ENCODE assay signal across 28 mouse cellular contexts in the genomic region with DNA sequence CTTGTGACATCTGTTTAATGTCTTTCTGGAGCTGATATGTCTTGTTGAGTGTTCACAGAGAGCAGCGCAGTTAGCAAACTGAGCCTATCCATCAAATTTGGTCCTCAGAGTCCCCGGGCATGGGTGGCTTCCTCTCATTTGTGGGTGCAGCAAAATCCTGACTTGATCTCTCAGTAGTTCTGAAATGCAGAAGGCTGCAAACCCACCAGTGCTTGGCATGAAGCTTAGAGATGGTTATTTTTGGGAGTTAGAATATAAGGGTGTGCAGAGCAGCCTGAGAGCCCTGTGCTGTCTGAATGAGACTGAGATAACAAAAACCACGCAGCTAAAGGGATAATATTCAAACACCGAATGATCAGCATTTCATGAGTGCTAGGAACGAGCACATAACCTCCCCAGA.
DNase-seq lines count a peak whose midpoint lies in the region; ATAC-seq and TF ChIP-seq lines count a peak whose summit lies in the region.
"Had no signal": no experiment of that assay in that cellular context is flagged by ENCODE, and none has a peak within 500 bp of the region (broad histone marks: within the 10 kb centered on the region; RNA-seq: fewer than 3 reads in every experiment).

No protein-coding gene starts in this region.

- 76% methylated on average over 5 of the region's 5 CpGs for WGBS in limb, embryonic 10.5 days

- no peak overlapping the region for H3K4me3 ChIP-seq in layer of hippocampus, adult 2 months
- no peak overlapping the region for H3K4me3 ChIP-seq in limb, embryonic 10.5 days
- H3K4me3 ChIP-seq: embryonic facial prominence, embryonic 10.5 days; embryonic facial prominence, embryonic 13.5 days; erythroblast, embryonic 14.5 days; forebrain, embryonic 12.5 days; forebrain, embryonic 15.5 days; heart, embryonic 12.5 days; heart, embryonic 15.5 days had no signal

- no peak for DNase-seq in frontal cortex, postnatal 14 days (ENCODE audit: low spot score in 2 of 2)
- no peak for DNase-seq in layer of hippocampus, adult 2 months (ENCODE audit: low spot score in 2 of 2)
- no peak for DNase-seq in layer of hippocampus, postnatal 10 days (ENCODE audit: low spot score in 2 of 2)
- DNase-seq in right cerebral cortex, adult 18-20 months = peak; percentile 18
- no peak for DNase-seq in right cerebral cortex, postnatal 10 days (ENCODE audit: low spot score in 2 of 2)
- DNase-seq in limb, embryonic 10.5 days (ENCODE audit: low spot score) = no peak
- DNase-seq: adrenal gland, adult 8-10 months; adrenal gland, postnatal 25 days; cerebellum, adult 11 months; cerebellum, adult 2 months; cerebellum, adult 9-11 months; cerebellum, postnatal 25 days; gastrocnemius, postnatal 14 days; heart, adult 18-20 months; heart, postnatal 10 days; heart, postnatal 4 days had no signal

- H3K27me3 ChIP-seq in limb, embryonic 10.5 days (ENCODE audit: low read depth, poor library complexity, severe bottlenecking) = no peaks in the 10 kb centered on the region
- H3K27me3 ChIP-seq: embryonic facial prominence, embryonic 13.5 days; forebrain, embryonic 12.5 days; forebrain, embryonic 15.5 days; heart, embryonic 12.5 days; heart, embryonic 15.5 days had no signal

- H3K4me1 ChIP-seq in limb, embryonic 10.5 days = no peaks in the 10 kb centered on the region
- H3K4me1 ChIP-seq: embryonic facial prominence, embryonic 10.5 days; embryonic facial prominence, embryonic 13.5 days; forebrain, embryonic 12.5 days; forebrain, embryonic 15.5 days had no signal

- peak; percentile 51 for ATAC-seq in frontal cortex, adult (ENCODE audit: low TSS enrichment)
- ATAC-seq: activated CD4-positive, CD25-positive, alpha-beta regulatory T cell, adult 4 months; forebrain, embryonic 15.5 days; hindbrain, postnatal 0 days; inflammation-experienced regulatory T-cells, adult 6 months had no signal

- no peaks in the 10 kb centered on the region for H3K36me3 ChIP-seq in limb, embryonic 10.5 days
- H3K36me3 ChIP-seq: embryonic facial prominence, embryonic 10.5 days; embryonic facial prominence, embryonic 13.5 days; heart, embryonic 12.5 days; heart, embryonic 15.5 days had no signal

- H3K9me3 ChIP-seq in limb, embryonic 10.5 days (replicated peaks) = no peaks in the 10 kb centered on the region
- H3K9me3 ChIP-seq: embryonic facial prominence, embryonic 10.5 days; embryonic facial prominence, embryonic 13.5 days; forebrain, embryonic 12.5 days; forebrain, embryonic 15.5 days; heart, embryonic 12.5 days; heart, embryonic 15.5 days had no signal

- TF ChIP-seq CTCF in layer of hippocampus, adult 2 months (conservative IDR thresholded peaks at IDR 0.05) = no peak

- H3K27ac ChIP-seq in layer of hippocampus, adult 2 months = peak overlapping the region; percentile 32; the same call in 1 of the 2 replicates
- no peak overlapping the region for H3K27ac ChIP-seq in limb, embryonic 10.5 days
- H3K27ac ChIP-seq: embryonic facial prominence, embryonic 10.5 days; embryonic facial prominence, embryonic 13.5 days; forebrain, embryonic 12.5 days; forebrain, embryonic 15.5 days; heart, embryonic 15.5 days; hindbrain, embryonic 14.5 days; hindbrain, postnatal 0 days had no signal
